Mouse (Mus musculus) MEL (cell line): ENCODE measurements around the gene Grb10. TPM values are rescaled to one million over a fixed set of nuclear protein-coding genes. Genes with fewer than 3 reads are reported as not detected.
A peak's percentile ranks its signal among the peaks of the same experiment; 100 is the strongest.

ENCODE experiments used
- DNase-seq: peaks from one replicate; pipeline ENCODE4 v3.0.0; 2011; ENCODE audit warnings: low read depth, low spot score
- H3K27ac ChIP-seq: 2 replicates; pipeline ENCODE4 v1.5.1; 2012; ENCODE audit warnings: low read depth, mild to moderate bottlenecking, control low read depth, low read length, moderate library complexity; ENCODE audit not compliant: control insufficient read depth
- H3K27me3 ChIP-seq, 2 experiments: fragments of 150-350 bp in 1 of 2; sonication (generic) in 1 of 2; 2 replicates each; pipeline ENCODE4 v1.6.1; 2012; ENCODE audit warnings: low read length in 2 of 2, mild to moderate bottlenecking in 2 of 2, improper control_type of control experiment in 1 of 2, moderate library complexity in 1 of 2; ENCODE audit not compliant: insufficient read depth in 2 of 2, control insufficient read depth in 1 of 2
- H3K36me3 ChIP-seq, 2 experiments: 2 replicates each; pipeline ENCODE4 v1.6.1; 2012 to 2014; ENCODE audit warnings: low read length in 2 of 2, improper control_type of control experiment in 1 of 2, inconsistent platforms in 1 of 2, mild to moderate bottlenecking in 1 of 2; ENCODE audit not compliant: insufficient read depth in 2 of 2, control insufficient read depth in 1 of 2
- H3K4me1 ChIP-seq, 2 experiments: fragments of 150-350 bp in 1 of 2; sonication (generic) in 1 of 2; 2 replicates each; pipeline ENCODE4 v1.6.1; 2012; ENCODE audit warnings: low read length in 2 of 2, improper control_type of control experiment in 1 of 2, mild to moderate bottlenecking in 1 of 2; ENCODE audit not compliant: insufficient read depth in 2 of 2, control insufficient read depth in 1 of 2
- H3K4me3 ChIP-seq, 2 experiments: fragments of 150-350 bp in 1 of 2; sonication (generic) in 1 of 2; 2 replicates each; pipeline ENCODE4 v1.5.1; 2012; ENCODE audit warnings: low read depth in 2 of 2, low read length in 2 of 2, mild to moderate bottlenecking in 2 of 2, moderate library complexity in 2 of 2, control low read depth in 1 of 2, improper control_type of control experiment in 1 of 2; ENCODE audit not compliant: control insufficient read depth in 1 of 2, insufficient read depth in 1 of 2
- H3K79me2 ChIP-seq: 2 replicates; pipeline ENCODE4 v1.6.1; 2012; ENCODE audit warnings: mild to moderate bottlenecking, low read length, moderate library complexity; ENCODE audit not compliant: control insufficient read depth, poor library complexity, insufficient read depth
- H3K9ac ChIP-seq: 2 replicates; pipeline ENCODE4 v1.6.1; 2012; ENCODE audit warnings: low read depth, mild to moderate bottlenecking, control low read depth, low read length, moderate library complexity; ENCODE audit not compliant: control insufficient read depth, poor library complexity, severe bottlenecking
- H3K9me3 ChIP-seq: fragments of 150-350 bp; sonication (generic); replicated peaks from 2 replicates; pipeline ENCODE4 v1.6.1; 2012; ENCODE audit warnings: mild to moderate bottlenecking, low read length, improper control_type of control experiment, moderate library complexity; ENCODE audit not compliant: insufficient read depth
- BHLHE40 ChIP-seq: IDR thresholded peaks from 2 replicates; pipeline ENCODE4 v1.6.1; 2012; ENCODE audit warnings: low read depth, mild to moderate bottlenecking, inconsistent platforms, low read length, improper control_type of control experiment, borderline replicate concordance
- CHD2 ChIP-seq: IDR thresholded peaks from 2 replicates; pipeline ENCODE4 v1.6.1; 2011; ENCODE audit warnings: low read length, improper control_type of control experiment
- EP300 ChIP-seq, 2 experiments: IDR thresholded peaks; 2 replicates each; pipeline ENCODE4 v1.6.1; 2011; ENCODE audit warnings: improper control_type of control experiment in 2 of 2, low read length in 2 of 2, low read depth in 1 of 2, mild to moderate bottlenecking in 1 of 2
- ETS1 ChIP-seq: IDR thresholded peaks from 2 replicates; pipeline ENCODE4 v1.6.1; 2012; ENCODE audit warnings: low read depth, mild to moderate bottlenecking, inconsistent platforms, low read length, improper control_type of control experiment, moderate library complexity
- KAT2A ChIP-seq: conservative IDR thresholded peaks from 2 replicates; pipeline ENCODE4 v1.6.1; 2012; ENCODE audit warnings: low read depth, low read length, improper control_type of control experiment, inconsistent platforms
- MAZ ChIP-seq: IDR thresholded peaks from 2 replicates; pipeline ENCODE4 v1.6.1; 2012; ENCODE audit warnings: low read depth, mild to moderate bottlenecking, inconsistent platforms, low read length, improper control_type of control experiment
- MYC ChIP-seq: IDR thresholded peaks from 2 replicates; pipeline ENCODE4 v1.6.1; 2011; ENCODE audit warnings: low read depth, mild to moderate bottlenecking, low read length, improper control_type of control experiment, moderate library complexity
- POLR2A ChIP-seq, 2 experiments: IDR thresholded peaks; 2 replicates each; pipeline ENCODE4 v1.6.1; 2011 to 2012; ENCODE audit warnings: low read length in 2 of 2, mild to moderate bottlenecking in 2 of 2, control low read depth in 1 of 2, improper control_type of control experiment in 1 of 2, low read depth in 1 of 2, moderate library complexity in 1 of 2; ENCODE audit not compliant: control insufficient read depth in 1 of 2, insufficient read depth in 1 of 2, poor library complexity in 1 of 2
- POLR2AphosphoS2 ChIP-seq: IDR thresholded peaks from 2 replicates; pipeline ENCODE4 v1.6.1; 2011; ENCODE audit warnings: low read length, improper control_type of control experiment
- RCOR1 ChIP-seq: IDR thresholded peaks from 2 replicates; pipeline ENCODE4 v1.6.1; 2012; ENCODE audit warnings: low read depth, mild to moderate bottlenecking, inconsistent platforms, low read length, improper control_type of control experiment
- SIN3A ChIP-seq: IDR thresholded peaks from 2 replicates; pipeline ENCODE4 v1.6.1; 2012; ENCODE audit warnings: low read length, improper control_type of control experiment, inconsistent platforms
- SMC3 ChIP-seq: IDR thresholded peaks from 2 replicates; pipeline ENCODE4 v1.6.1; 2011; ENCODE audit warnings: low read depth, low read length, improper control_type of control experiment
- TCF12 ChIP-seq: IDR thresholded peaks from 2 replicates; pipeline ENCODE4 v1.6.1; 2014; ENCODE audit warnings: low read depth, mild to moderate bottlenecking, inconsistent platforms, low read length, improper control_type of control experiment, moderate library complexity
- USF2 ChIP-seq, 2 experiments: IDR thresholded peaks; 2 replicates each; pipeline ENCODE4 v1.6.1; 2011 to 2012; ENCODE audit warnings: improper control_type of control experiment in 2 of 2, low read length in 2 of 2, borderline replicate concordance in 1 of 2, inconsistent platforms in 1 of 2, low read depth in 1 of 2, mild to moderate bottlenecking in 1 of 2; ENCODE audit not compliant: insufficient read depth in 1 of 2
- ZMIZ1 ChIP-seq: IDR thresholded peaks from 2 replicates; pipeline ENCODE4 v1.6.1; 2012; ENCODE audit warnings: low read depth, mild to moderate bottlenecking, inconsistent platforms, low read length, improper control_type of control experiment, moderate library complexity
- ZNF384 ChIP-seq: IDR thresholded peaks from 2 replicates; pipeline ENCODE4 v1.6.1; 2012; ENCODE audit warnings: low read depth, mild to moderate bottlenecking, inconsistent platforms, low read length, improper control_type of control experiment
- polyA plus RNA-seq, 2 experiments: library from polyadenylated mRNA; stranded (reverse) in 1 of 2; unstranded in 1 of 2; fragments of >175 nt in 1 of 2; fragments of >200 nt in 1 of 2; gene quantifications; 2 replicates each; pipeline versions ENCODE4 v1.2.1 to v1.2.4; 2012; ENCODE audit warnings: low replicate concordance in 2 of 2, low read depth in 1 of 2; ENCODE audit not compliant: insufficient read length in 2 of 2, insufficient read depth in 1 of 2, missing spikeins in 1 of 2
- total RNA-seq: library from RNA; depleted of rRNA; stranded (reverse); fragments of 300-350 nt; gene quantifications from 2 replicates; pipeline ENCODE4 v1.2.3, GENCODE M21; 2012

Gene Grb10
- total and polyA plus RNA-seq, 3 experiments: not detected

DNA sequence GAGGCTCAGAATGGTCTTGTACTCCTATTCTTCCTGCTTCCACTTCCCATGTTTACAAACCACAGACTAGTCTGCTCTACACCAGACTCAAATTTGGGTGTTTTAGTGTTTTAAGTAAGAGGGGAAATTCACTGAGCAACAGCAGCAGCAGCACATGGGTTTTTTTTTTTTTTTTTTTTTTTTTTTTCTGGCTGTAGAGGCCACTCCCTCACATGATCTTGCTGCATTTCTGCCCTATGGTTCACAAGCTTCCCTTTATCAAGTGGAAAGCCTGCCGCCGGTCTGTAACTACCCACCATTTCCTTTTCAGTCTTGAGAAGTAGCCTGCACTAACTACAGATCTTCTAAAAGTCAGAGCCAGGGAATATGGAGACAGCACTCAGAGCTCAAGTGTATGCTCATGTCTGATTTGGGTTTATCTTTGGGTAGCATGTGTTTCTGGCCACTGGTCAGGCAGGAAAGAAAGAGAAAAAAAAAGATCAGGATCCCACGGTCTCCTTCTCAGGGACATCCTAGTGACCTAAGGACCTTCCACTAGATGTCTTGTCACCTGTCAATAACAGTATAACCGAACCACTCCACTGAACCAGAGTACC is 152.0 kb downstream of the Grb10 start (continued):
- TF ChIP-seq TCF12 (no peak), BHLHE40 (peak; percentile 50; the same call in 1 of the 2 replicates), ZMIZ1 (no peak), CHD2 (no peak), SIN3A (peak; percentile 48; the same call in 1 of the 2 replicates)

DNA sequence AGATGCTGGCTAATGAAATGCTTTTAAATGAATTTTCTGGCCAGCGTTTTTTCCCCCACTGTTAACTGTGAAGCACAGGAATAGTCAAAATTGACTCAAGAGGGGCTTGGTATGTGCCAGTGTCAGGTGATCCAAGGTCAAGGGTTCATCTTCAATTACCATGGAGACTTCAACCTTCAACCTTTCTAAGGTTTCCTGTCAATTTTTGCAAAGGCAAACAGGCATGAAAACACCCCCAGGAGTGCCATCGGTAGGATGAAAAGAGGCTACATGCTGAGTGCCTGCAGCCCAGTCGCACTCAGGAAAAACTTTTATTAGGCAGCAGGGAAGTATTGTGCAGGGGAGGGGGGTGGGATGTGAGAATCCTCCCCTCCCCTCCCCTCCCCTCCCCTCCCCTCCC is 152.6 kb downstream of the Grb10 start:
- Histone ChIP-seq H3K4me3 (no peak overlapping the region), H3K36me3 (peaks cover 0 to 19% of the 10 kb centered on the region in 2 experiments; a peak in 2 of 4 replicates), H3K27ac (no peak overlapping the region), H3K9me3 (no peaks in the 10 kb centered on the region), H3K9ac (no peak overlapping the region), H3K4me1 (peaks cover 6 to 21% of the 10 kb centered on the region in 2 experiments), H3K27me3 (peaks cover 0 to 6% of the 10 kb centered on the region in 2 experiments; a peak in 2 of 4 replicates), H3K79me2 (no peaks in the 10 kb centered on the region)
- no peak for DNase-seq
- TF ChIP-seq SMC3 (no peak), RCOR1 (no peak), ZNF384 (no peak), TCF12 (no peak), POLR2A (IDR thresholded peaks at IDR 0.05; ENCODE audit: control insufficient read depth in 1 of 2, insufficient read depth in 1 of 2, low read depth in 1 of 2, low read length in 2 of 2, poor library complexity in 1 of 2) (no peak), POLR2AphosphoS2 (no peak), MAZ (no peak), USF2 (IDR thresholded peaks at IDR 0.05; ENCODE audit: borderline replicate concordance in 1 of 2, insufficient read depth in 1 of 2, low read depth in 1 of 2, low read length in 2 of 2) (no peak)
- TF ChIP-seq, all 39 proteins: peak for 0

DNA sequence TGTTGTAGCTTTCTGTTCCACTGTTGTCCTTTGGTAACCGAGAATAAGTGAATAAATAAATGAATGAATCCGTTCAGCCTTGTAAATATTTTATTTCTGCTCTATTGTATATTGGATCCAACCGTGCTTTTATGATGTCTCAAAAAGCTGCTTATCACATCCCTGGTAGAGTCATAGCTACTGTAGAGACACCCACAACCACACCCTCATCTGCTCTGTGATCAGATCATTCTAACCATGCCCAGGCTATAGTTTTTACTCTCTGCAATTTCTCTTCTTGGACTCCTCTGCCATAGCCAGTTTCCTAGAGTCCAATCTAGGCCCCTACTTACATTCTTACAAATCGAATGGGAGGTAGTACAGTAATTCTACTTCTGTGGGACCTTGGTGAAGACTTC is 153.2 kb downstream of the Grb10 start:
- H3K4me3 ChIP-seq: peak overlapping the region in 1 of 2 experiments; percentile 21; a peak in 1 of 4 replicates
- peaks cover 0 to 19% of the 10 kb centered on the region in 2 experiments; a peak in 2 of 4 replicates for H3K36me3 ChIP-seq
- no peaks in the 10 kb centered on the region for H3K79me2 ChIP-seq
- no peaks in the 10 kb centered on the region for H3K9me3 ChIP-seq
- H3K27me3 ChIP-seq: peaks cover 0 to 7% of the 10 kb centered on the region in 2 experiments; a peak in 2 of 4 replicates
- TF ChIP-seq USF2 (IDR thresholded peaks at IDR 0.05; ENCODE audit: borderline replicate concordance in 1 of 2, insufficient read depth in 1 of 2, low read depth in 1 of 2, low read length in 2 of 2) (no peak), MYC (no peak), KAT2A (no peak), ZNF384 (peak; percentile 30; the same call in 1 of the 2 replicates), ETS1 (0 out of 2 replicates have a peak, but pooled peaks have one; percentile 15), EP300 (IDR thresholded peaks at IDR 0.05; ENCODE audit: low read depth in 1 of 2, low read length in 2 of 2) (0 out of 4 replicates have a peak, but pooled peaks of 1 of the 2 experiments have one; percentile 31)
- DNase-seq: peak; percentile 53
- no peak overlapping the region for H3K27ac ChIP-seq
- no peak overlapping the region for H3K9ac ChIP-seq
- peaks cover 6 to 21% of the 10 kb centered on the region in 2 experiments for H3K4me1 ChIP-seq
